Mouse (Mus musculus) ES-E14 (cell line): ENCODE data around the gene Ap1ar.

ENCODE experiments used
- ZC3H11A ChIP-seq: IDR thresholded peaks from 2 replicates; pipeline ENCODE4 v1.6.1; 2012; ENCODE audit warnings: low read depth, mild to moderate bottlenecking, inconsistent platforms, low read length, borderline replicate concordance
- ZNF384 ChIP-seq: IDR thresholded peaks from 2 replicates; pipeline ENCODE4 v1.6.1; 2012; ENCODE audit warnings: low read depth, low read length, inconsistent platforms

DNA sequence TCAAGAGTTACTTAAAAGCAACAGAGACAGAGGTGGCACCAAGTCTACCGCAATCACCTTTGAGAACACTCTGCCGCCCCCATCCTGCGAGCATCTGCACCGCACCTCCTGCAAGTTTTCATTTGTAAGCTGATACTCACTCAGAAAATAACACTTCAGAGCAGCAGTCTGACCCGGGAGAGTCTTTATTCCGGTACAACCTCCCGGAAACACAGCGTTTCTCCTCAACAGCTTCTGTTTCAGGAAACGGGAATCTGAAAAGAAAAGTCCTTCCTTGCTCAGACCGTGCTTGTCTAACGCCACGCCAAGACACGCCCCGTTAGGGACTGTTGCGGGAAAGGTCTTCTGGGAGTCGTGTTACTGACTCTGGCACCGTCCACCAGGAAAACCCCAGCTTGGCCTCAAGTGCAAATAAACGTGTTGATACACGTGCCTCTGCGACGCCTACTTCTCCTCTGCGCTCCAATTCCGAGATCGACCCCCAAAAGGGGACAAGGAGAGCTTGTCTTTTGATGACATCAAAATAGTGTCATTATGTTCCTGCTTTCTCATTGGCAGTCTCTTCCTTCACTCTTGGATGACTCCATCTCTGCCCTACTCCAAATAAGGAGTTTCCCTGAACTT lies 57.2 kb downstream of the Ap1ar start, which contains the start of gene Alpk1:
- TF ChIP-seq ZNF384 (no peak), ZC3H11A (no peak)
